Mouse (Mus musculus): ENCODE measurements around the gene Fcrla. TPM values are rescaled to one million over a fixed set of nuclear protein-coding genes. Genes with fewer than 3 reads are reported as not detected.

Fcrla gene
- polyA plus RNA-seq, 1 experiment: 0.08 TPM

GRCm38 (mm10) chr1:170933386-170933920 lies 6.1 kb upstream of the Fcrla start:
- Histone ChIP-seq H3K27ac (ENCODE audit: insufficient read depth, low read length) (no peak overlapping the region), H3K4me3 (ENCODE audit: insufficient read depth, low read length) (no peak overlapping the region), H3K4me1 (ENCODE audit: control insufficient read depth, insufficient read depth, low read length) (no peaks in the 10 kb centered on the region)
- no peak for TF ChIP-seq CTCF (IDR thresholded peaks at IDR 0.05; ENCODE audit: extremely low read depth, insufficient read depth, low read length)
- no peak for TF ChIP-seq POLR2A (IDR thresholded peaks at IDR 0.05; ENCODE audit: extremely low read depth, insufficient read depth, low read length)

GRCm38 (mm10) chr1:170932043-170932442 lies 4.7 kb upstream of the Fcrla start:
- H3K27ac ChIP-seq (ENCODE audit: insufficient read depth, low read length): no peak overlapping the region

GRCm38 (mm10) chr1:170929245-170929644 lies 1.9 kb upstream of the Fcrla start:
- no peak for TF ChIP-seq CTCF (IDR thresholded peaks at IDR 0.05; ENCODE audit: extremely low read depth, insufficient read depth, low read length)
- no peak for TF ChIP-seq POLR2A (IDR thresholded peaks at IDR 0.05; ENCODE audit: extremely low read depth, insufficient read depth, low read length)
- Histone ChIP-seq H3K4me1 (ENCODE audit: control insufficient read depth, insufficient read depth, low read length) (no peaks in the 10 kb centered on the region), H3K4me3 (ENCODE audit: insufficient read depth, low read length) (no peak overlapping the region), H3K27ac (ENCODE audit: insufficient read depth, low read length) (no peak overlapping the region)

More at GRCm38 (mm10) chr1:170932043-170932442, 4.7 kb upstream of the Fcrla start:
- TF ChIP-seq CTCF (IDR thresholded peaks at IDR 0.05; ENCODE audit: extremely low read depth, insufficient read depth, low read length) (no peak), POLR2A (IDR thresholded peaks at IDR 0.05; ENCODE audit: extremely low read depth, insufficient read depth, low read length) (no peak)
- H3K4me1 ChIP-seq (ENCODE audit: control insufficient read depth, insufficient read depth, low read length): no peaks in the 10 kb centered on the region
- no peak overlapping the region for H3K4me3 ChIP-seq (ENCODE audit: insufficient read depth, low read length)

GRCm38 (mm10) chr1:170928467-170928866 lies 1.1 kb upstream of the Fcrla start:
- no peak overlapping the region for H3K4me3 ChIP-seq (ENCODE audit: insufficient read depth, low read length)
- no peaks in the 10 kb centered on the region for H3K4me1 ChIP-seq (ENCODE audit: control insufficient read depth, insufficient read depth, low read length)
- no peak for TF ChIP-seq POLR2A (IDR thresholded peaks at IDR 0.05; ENCODE audit: extremely low read depth, insufficient read depth, low read length)
- TF ChIP-seq CTCF (IDR thresholded peaks at IDR 0.05; ENCODE audit: extremely low read depth, insufficient read depth, low read length): no peak
- no peak overlapping the region for H3K27ac ChIP-seq (ENCODE audit: insufficient read depth, low read length)

GRCm38 (mm10) chr1:170926941-170927340 lies 442 bp downstream of the Fcrla start:
- no peak overlapping the region for H3K4me3 ChIP-seq (ENCODE audit: insufficient read depth, low read length)
- TF ChIP-seq CTCF (IDR thresholded peaks at IDR 0.05; ENCODE audit: extremely low read depth, insufficient read depth, low read length) (no peak), POLR2A (IDR thresholded peaks at IDR 0.05; ENCODE audit: extremely low read depth, insufficient read depth, low read length) (no peak)
- no peak overlapping the region for H3K27ac ChIP-seq (ENCODE audit: insufficient read depth, low read length)
- H3K4me1 ChIP-seq (ENCODE audit: control insufficient read depth, insufficient read depth, low read length): no peaks in the 10 kb centered on the region

GRCm38 (mm10) chr1:170924485-170924884 lies 2.9 kb downstream of the Fcrla start:
- no peaks in the 10 kb centered on the region for H3K4me1 ChIP-seq (ENCODE audit: control insufficient read depth, insufficient read depth, low read length)
- TF ChIP-seq POLR2A (IDR thresholded peaks at IDR 0.05; ENCODE audit: extremely low read depth, insufficient read depth, low read length): no peak
- no peak for TF ChIP-seq CTCF (IDR thresholded peaks at IDR 0.05; ENCODE audit: extremely low read depth, insufficient read depth, low read length)
- no peak overlapping the region for H3K27ac ChIP-seq (ENCODE audit: insufficient read depth, low read length)
- no peak overlapping the region for H3K4me3 ChIP-seq (ENCODE audit: insufficient read depth, low read length)

GRCm38 (mm10) chr1:170919308-170919707 lies 8.1 kb downstream of the Fcrla start:
- TF ChIP-seq CTCF (IDR thresholded peaks at IDR 0.05; ENCODE audit: extremely low read depth, insufficient read depth, low read length) (no peak), POLR2A (IDR thresholded peaks at IDR 0.05; ENCODE audit: extremely low read depth, insufficient read depth, low read length) (no peak)
- no peak overlapping the region for H3K4me3 ChIP-seq (ENCODE audit: insufficient read depth, low read length)
- H3K27ac ChIP-seq (ENCODE audit: insufficient read depth, low read length): no peak overlapping the region
- H3K4me1 ChIP-seq (ENCODE audit: control insufficient read depth, insufficient read depth, low read length): no peaks in the 10 kb centered on the region

GRCm38 (mm10) chr1:170915657-170916056 lies 11.7 kb downstream of the Fcrla start:
- TF ChIP-seq POLR2A (IDR thresholded peaks at IDR 0.05; ENCODE audit: extremely low read depth, insufficient read depth, low read length) (no peak), CTCF (IDR thresholded peaks at IDR 0.05; ENCODE audit: extremely low read depth, insufficient read depth, low read length) (no peak)
- H3K4me3 ChIP-seq (ENCODE audit: insufficient read depth, low read length): no peak overlapping the region
- no peaks in the 10 kb centered on the region for H3K4me1 ChIP-seq (ENCODE audit: control insufficient read depth, insufficient read depth, low read length)
- H3K27ac ChIP-seq (ENCODE audit: insufficient read depth, low read length): no peak overlapping the region

GRCm38 (mm10) chr1:170912891-170913615 lies 14.3 kb downstream of the Fcrla start, which contains the start of gene Fcrlb:
Fcrlb (minus strand) TSS chr1:170912941.
- H3K4me1 ChIP-seq (ENCODE audit: control insufficient read depth, insufficient read depth, low read length): no peaks in the 10 kb centered on the region

More at GRCm38 (mm10) chr1:170912891-170913615, 14.3 kb downstream of the Fcrla start, which contains the start of gene Fcrlb:
- TF ChIP-seq POLR2A (IDR thresholded peaks at IDR 0.05; ENCODE audit: extremely low read depth, insufficient read depth, low read length) (no peak), CTCF (IDR thresholded peaks at IDR 0.05; ENCODE audit: extremely low read depth, insufficient read depth, low read length) (no peak)
- Histone ChIP-seq H3K27ac (ENCODE audit: insufficient read depth, low read length) (no peak within 1 kb of the TSS), H3K4me3 (ENCODE audit: insufficient read depth, low read length) (no peak within 1 kb of the TSS)

Data from cortical plate, adult 2 months (tissue).